Mouse (Mus musculus): ENCODE results near the gene Txn2. TPM values are rescaled to one million over a fixed set of nuclear protein-coding genes. Genes with fewer than 3 reads are reported as not detected.

Txn2 gene
- polyA plus RNA-seq, 2 experiments: 121 to 199 TPM

DNA sequence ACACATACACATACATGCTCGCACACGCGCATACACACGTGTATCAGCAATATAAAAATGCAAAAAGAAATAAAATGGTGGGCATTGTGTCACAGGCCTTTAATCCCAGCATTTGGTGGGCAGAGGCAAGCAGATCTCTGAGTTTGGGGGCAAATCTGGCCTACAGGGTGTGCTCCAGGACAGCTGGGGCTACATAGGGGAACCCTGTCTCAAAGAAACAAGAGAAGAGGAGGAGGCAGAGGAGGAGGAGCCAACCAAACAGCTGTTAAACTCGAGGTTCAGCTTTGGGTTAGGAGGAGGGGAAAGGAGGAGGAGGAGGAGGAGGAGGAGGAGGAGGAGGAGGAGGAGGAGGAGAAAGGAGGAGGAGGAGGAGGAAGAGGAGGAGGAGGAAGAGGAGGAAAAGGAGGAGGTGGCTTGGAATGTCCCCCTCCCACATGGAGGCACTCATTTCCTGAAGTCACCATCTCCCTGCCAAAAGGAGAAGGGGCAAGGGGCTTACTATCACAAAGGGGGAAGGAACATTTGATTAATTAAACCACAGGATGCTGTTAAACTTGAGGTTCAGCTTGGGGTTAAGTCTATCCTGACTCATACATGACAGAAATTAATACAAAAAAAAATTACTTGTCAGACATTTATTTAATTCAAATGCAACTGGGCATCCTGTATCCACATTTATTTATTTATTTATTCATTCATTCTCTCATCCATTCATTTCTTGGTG is 42.3 kb downstream of the Txn2 start:
- no peaks in the 10 kb centered on the region for H3K27me3 ChIP-seq (ENCODE audit: control insufficient read depth, insufficient read depth, low read length)
- H3K9ac ChIP-seq (replicated peaks): no peak overlapping the region
- no peak overlapping the region for H3K27ac ChIP-seq
- H3K36me3 ChIP-seq (replicated peaks; ENCODE audit: control insufficient read depth, insufficient read depth, low read depth): no peaks in the 10 kb centered on the region
- peaks cover 13 to 27% of the 10 kb centered on the region in 2 experiments for H3K4me1 ChIP-seq (replicated peaks; ENCODE audit: control insufficient read depth in 2 of 2, insufficient read depth in 2 of 2, low read length in 1 of 2)
- TF ChIP-seq CTCF (IDR thresholded peaks at IDR 0.05; ENCODE audit: low read depth) (no peak), EP300 (IDR thresholded peaks at IDR 0.05; ENCODE audit: low read depth) (no peak)
- DNase-seq (ENCODE audit: low read depth in 3 of 3, low spot score in 3 of 3) (no peak), ATAC-seq (ENCODE audit: insufficient read depth) (no peak)
- H3K4me2 ChIP-seq (ENCODE audit: low read depth): no peak overlapping the region
- 61% methylated on average over 5 of the region's 5 CpGs for WGBS (ENCODE audit: insufficient replicate concordance)
- no peaks in the 10 kb centered on the region for H3K9me3 ChIP-seq (ENCODE audit: control insufficient read depth, low read length)
- H3K4me3 ChIP-seq (ENCODE audit: insufficient read depth in 1 of 2, low read depth in 2 of 2, low read length in 2 of 2): no peak overlapping the region

DNA sequence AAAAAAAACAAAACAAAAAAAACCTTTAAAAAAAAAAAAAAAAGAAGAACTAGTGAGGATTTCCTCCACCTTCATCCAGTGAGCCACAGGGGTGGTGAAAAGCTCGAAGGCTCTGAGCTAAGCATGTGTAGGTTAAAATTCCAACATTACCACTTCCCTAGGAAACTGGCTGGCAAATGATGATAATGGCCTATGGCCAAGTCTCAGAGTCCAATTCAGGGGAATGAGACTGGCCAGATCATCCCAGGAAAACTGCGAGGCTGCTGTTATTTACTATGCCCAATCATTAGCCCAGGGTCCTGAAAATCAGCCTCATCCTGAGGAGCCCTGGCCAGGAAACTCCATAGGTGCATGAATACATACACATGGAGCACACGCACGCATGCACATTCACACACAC is 42.9 kb downstream of the Txn2 start:
- DNase-seq (ENCODE audit: low read depth in 3 of 3, low spot score in 3 of 3): no peak
- TF ChIP-seq CTCF (IDR thresholded peaks at IDR 0.05; ENCODE audit: low read depth) (no peak), EP300 (IDR thresholded peaks at IDR 0.05; ENCODE audit: low read depth) (no peak)
- 51% methylated on average over 4 of the region's 4 CpGs for WGBS (ENCODE audit: insufficient replicate concordance)
- Histone ChIP-seq H3K4me1 (replicated peaks; ENCODE audit: control insufficient read depth in 2 of 2, insufficient read depth in 2 of 2, low read length in 1 of 2) (peaks cover 16 to 31% of the 10 kb centered on the region in 2 experiments), H3K4me3 (ENCODE audit: insufficient read depth in 1 of 2, low read depth in 2 of 2, low read length in 2 of 2) (no peak overlapping the region), H3K27me3 (ENCODE audit: control insufficient read depth, insufficient read depth, low read length) (no peaks in the 10 kb centered on the region), H3K9ac (replicated peaks) (no peak overlapping the region), H3K9me3 (ENCODE audit: control insufficient read depth, low read length) (no peaks in the 10 kb centered on the region), H3K36me3 (replicated peaks; ENCODE audit: control insufficient read depth, insufficient read depth, low read depth) (no peaks in the 10 kb centered on the region), H3K27ac (no peak overlapping the region), H3K4me2 (ENCODE audit: low read depth) (no peak overlapping the region)
- no peak for ATAC-seq (ENCODE audit: insufficient read depth)

DNA sequence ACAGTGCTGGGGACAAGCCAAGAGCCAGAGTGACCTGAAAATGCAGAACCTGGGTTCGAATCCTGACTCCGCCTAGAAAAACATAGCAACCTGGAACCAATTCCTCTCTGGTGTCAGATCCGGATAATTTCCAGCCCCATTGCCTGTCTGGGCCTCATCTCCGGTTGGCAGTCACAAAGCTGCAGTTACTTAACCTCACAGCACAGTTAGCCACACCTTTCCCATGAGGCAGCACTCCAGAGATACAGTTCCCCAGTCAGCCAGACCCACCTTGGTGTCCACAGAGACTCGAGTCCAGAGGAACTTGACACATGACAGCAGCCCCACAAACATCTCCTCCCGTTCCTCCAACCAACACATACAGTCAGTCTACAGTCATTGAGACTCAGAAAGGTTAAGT is 43.6 kb downstream of the Txn2 start:
- H3K9ac ChIP-seq (replicated peaks): no peak overlapping the region
- H3K9me3 ChIP-seq (ENCODE audit: control insufficient read depth, low read length): no peaks in the 10 kb centered on the region
- ATAC-seq (ENCODE audit: insufficient read depth): no peak
- 55% methylated on average over 6 of the region's 6 CpGs for WGBS (ENCODE audit: insufficient replicate concordance)
- H3K4me3 ChIP-seq (ENCODE audit: insufficient read depth in 1 of 2, low read depth in 2 of 2, low read length in 2 of 2): no peak overlapping the region
- H3K4me1 ChIP-seq (replicated peaks; ENCODE audit: control insufficient read depth in 2 of 2, insufficient read depth in 2 of 2, low read length in 1 of 2): peaks cover 16 to 31% of the 10 kb centered on the region in 2 experiments
- no peak overlapping the region for H3K4me2 ChIP-seq (ENCODE audit: low read depth)
- no peak overlapping the region for H3K27ac ChIP-seq
- H3K36me3 ChIP-seq (replicated peaks; ENCODE audit: control insufficient read depth, insufficient read depth, low read depth): no peaks in the 10 kb centered on the region
- no peak for DNase-seq (ENCODE audit: low read depth in 3 of 3, low spot score in 3 of 3)
- TF ChIP-seq CTCF (IDR thresholded peaks at IDR 0.05; ENCODE audit: low read depth) (no peak), EP300 (IDR thresholded peaks at IDR 0.05; ENCODE audit: low read depth) (no peak)
- no peaks in the 10 kb centered on the region for H3K27me3 ChIP-seq (ENCODE audit: control insufficient read depth, insufficient read depth, low read length)

DNA sequence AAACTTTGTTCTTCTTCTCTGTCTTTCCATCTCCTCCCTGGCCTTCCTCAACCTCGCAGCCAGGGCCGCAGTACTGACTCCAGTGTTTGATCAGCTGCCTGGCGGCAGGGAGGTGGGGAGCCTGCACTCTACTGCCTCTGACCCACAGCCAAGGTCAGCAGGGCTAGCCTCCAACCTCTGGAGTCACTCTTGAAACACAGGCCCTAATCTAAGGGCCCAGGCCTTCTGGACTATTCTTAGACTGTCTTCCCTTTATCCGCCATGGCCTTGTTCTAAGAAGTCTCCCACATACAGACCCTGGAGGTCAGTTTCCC is 45.2 kb downstream of the Txn2 start:
- WGBS (ENCODE audit: insufficient replicate concordance): 62% methylated on average over 4 of the region's 4 CpGs
- no peak for DNase-seq (ENCODE audit: low read depth in 3 of 3, low spot score in 3 of 3)

DNA sequence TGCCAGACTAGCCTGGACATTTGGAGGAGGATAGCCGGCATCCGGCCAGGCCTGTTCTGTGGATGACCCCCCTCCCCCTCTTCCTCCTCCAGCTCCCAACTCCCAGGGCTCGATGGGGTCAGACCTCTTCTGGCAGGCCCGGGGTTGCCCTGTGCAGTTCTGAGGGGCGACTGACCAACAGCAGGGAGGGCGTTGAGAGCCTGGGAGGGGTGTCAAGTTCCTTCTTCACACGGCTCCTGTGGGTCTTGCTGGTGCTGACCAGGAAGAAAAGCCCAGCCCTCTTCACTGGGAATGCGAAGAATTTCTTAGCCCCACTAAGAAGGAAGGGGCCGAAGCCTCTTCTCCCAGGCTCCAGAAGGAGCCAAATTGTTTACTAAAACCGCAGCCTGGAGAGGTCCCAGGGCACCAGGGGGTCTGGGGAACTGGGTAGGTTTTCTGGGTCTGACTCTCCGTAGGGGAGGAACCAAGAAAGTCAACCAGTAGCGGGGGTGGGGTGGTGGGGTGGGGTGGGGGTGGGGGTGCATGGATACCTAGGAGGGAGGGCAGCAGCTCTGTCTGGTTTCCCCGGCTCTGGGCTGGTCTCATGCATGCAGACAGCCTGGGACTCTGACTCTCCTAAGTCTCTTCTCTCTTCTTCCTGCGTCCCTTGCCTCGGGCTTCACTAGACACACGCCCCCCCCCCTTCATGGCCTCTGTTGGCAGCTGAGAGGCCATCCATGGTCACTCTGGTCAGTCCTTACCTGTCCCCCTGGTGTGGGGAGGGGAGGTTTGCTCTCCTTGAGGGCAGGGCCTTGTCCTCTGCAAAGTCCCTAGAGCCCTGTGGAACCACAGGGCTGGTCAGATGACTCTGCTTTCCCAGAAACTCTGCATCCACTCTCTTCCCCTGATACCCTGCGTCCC is 45.8 kb downstream of the Txn2 start:
- WGBS (ENCODE audit: insufficient replicate concordance): 31% methylated on average over 15 of the region's 17 CpGs
- Histone ChIP-seq H3K27me3 (ENCODE audit: control insufficient read depth, insufficient read depth, low read length) (no peaks in the 10 kb centered on the region), H3K4me1 (replicated peaks; ENCODE audit: control insufficient read depth in 2 of 2, insufficient read depth in 2 of 2, low read length in 1 of 2) (peaks cover 16 to 31% of the 10 kb centered on the region in 2 experiments), H3K36me3 (replicated peaks; ENCODE audit: control insufficient read depth, insufficient read depth, low read depth) (no peaks in the 10 kb centered on the region), H3K4me2 (ENCODE audit: low read depth) (no peak overlapping the region), H3K27ac (no peak overlapping the region), H3K9ac (replicated peaks) (no peak overlapping the region), H3K9me3 (ENCODE audit: control insufficient read depth, low read length) (no peaks in the 10 kb centered on the region), H3K4me3 (ENCODE audit: insufficient read depth in 1 of 2, low read depth in 2 of 2, low read length in 2 of 2) (no peak overlapping the region)
- DNase-seq (ENCODE audit: low read depth in 3 of 3, low spot score in 3 of 3) (no peak), ATAC-seq (ENCODE audit: insufficient read depth) (0 out of 2 replicates have a peak, but pooled peaks have one; percentile 22)
- TF ChIP-seq CTCF (IDR thresholded peaks at IDR 0.05; ENCODE audit: low read depth): no peak
- TF ChIP-seq EP300 (IDR thresholded peaks at IDR 0.05; ENCODE audit: low read depth): no peak

More for the DNA sequence above, 45.2 kb downstream of the Txn2 start:
- TF ChIP-seq EP300 (IDR thresholded peaks at IDR 0.05; ENCODE audit: low read depth) (no peak), CTCF (IDR thresholded peaks at IDR 0.05; ENCODE audit: low read depth) (no peak)
- Histone ChIP-seq H3K4me2 (ENCODE audit: low read depth) (no peak overlapping the region), H3K4me3 (ENCODE audit: insufficient read depth in 1 of 2, low read depth in 2 of 2, low read length in 2 of 2) (no peak overlapping the region), H3K27ac (no peak overlapping the region), H3K27me3 (ENCODE audit: control insufficient read depth, insufficient read depth, low read length) (no peaks in the 10 kb centered on the region), H3K9ac (replicated peaks) (no peak overlapping the region), H3K36me3 (replicated peaks; ENCODE audit: control insufficient read depth, insufficient read depth, low read depth) (no peaks in the 10 kb centered on the region), H3K9me3 (ENCODE audit: control insufficient read depth, low read length) (no peaks in the 10 kb centered on the region), H3K4me1 (replicated peaks; ENCODE audit: control insufficient read depth in 2 of 2, insufficient read depth in 2 of 2, low read length in 1 of 2) (peaks cover 16 to 31% of the 10 kb centered on the region in 2 experiments)
- ATAC-seq (ENCODE audit: insufficient read depth): no peak

Measured in liver, embryonic 14.5 days (tissue).